Mouse (Mus musculus): ENCODE measurements at regions not wholly inside any gene's neighbourhood (a gene's known extent, or its start where the extent isn't known, plus 50 kb on each side); places are given as distances from the start of the nearest gene placed in this dataset.

DNA sequence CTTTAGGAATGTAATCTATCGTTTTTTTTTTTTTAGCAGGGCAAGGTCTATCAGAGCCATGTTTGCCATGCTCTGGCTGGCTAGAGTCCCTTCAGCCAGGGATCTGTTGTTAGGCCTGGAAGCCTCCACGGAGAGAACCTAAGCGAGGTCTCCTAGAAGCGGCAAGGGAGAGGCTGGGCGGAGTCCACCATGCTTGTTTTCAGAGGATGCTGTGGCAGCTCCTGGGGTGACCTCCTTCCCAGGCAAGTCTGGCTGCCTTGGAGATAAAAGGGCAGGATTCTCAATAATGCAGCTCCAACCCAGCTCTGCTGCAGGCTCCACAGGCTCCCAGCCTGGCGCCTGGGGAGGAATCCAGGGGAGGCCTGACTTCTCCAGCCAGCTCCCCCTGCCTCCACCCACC, 86.2 kb upstream of the Csf3r start:
- DNase-seq (ENCODE audit: low read depth) = no peak

GRCm38 (mm10) chr4:125941266-125941665, 83.1 kb upstream of the Csf3r start:
- no peak for DNase-seq (ENCODE audit: low read depth)

- DNase-seq (ENCODE audit: low read depth) = no peak
These were observed 82.4 kb upstream of the Csf3r start for GRCm38 (mm10) chr4:125941916-125942315.

- no peak for DNase-seq (ENCODE audit: low read depth)
These were observed 79.3 kb upstream of the Csf3r start for GRCm38 (mm10) chr4:125945062-125945461.

GRCm38 (mm10) chr4:125959426-125959825, 64.9 kb upstream of the Csf3r start:
- no peak for DNase-seq (ENCODE audit: low read depth)

GRCm38 (mm10) chr4:125960704-125961279, 63.6 kb upstream of the Csf3r start:
- no peak for DNase-seq (ENCODE audit: low read depth)

DNA sequence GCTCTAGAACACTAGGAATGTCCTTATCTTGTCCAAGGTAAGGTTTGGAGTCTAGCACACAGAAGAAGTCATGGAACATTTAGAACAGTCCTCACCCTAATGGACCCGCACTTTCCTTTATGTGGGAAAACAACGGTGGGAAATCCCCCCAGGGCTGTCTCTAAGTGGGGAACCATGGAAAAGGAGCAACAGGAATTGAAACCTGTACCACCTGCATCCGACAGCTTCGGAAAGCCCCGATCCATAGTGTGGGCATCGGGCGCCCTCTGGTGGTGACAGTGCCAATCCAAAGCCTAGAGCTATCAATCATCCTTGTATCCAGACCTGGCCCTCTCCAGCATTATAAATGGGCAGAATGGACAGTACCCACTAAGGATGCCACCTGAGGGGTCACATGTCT, 61.7 kb upstream of the Csf3r start:
- peak; percentile 28 for DNase-seq (ENCODE audit: low read depth)

All from c-Kit-positive CD71-positive TER-119-negative erythroid progenitor cells, embryonic 14.5 days (primary cell).